Mouse (Mus musculus) gastrocnemius, adult 18-20 months (tissue): ENCODE measurements around the gene Sgcd. TPM values are rescaled to one million over a fixed set of nuclear protein-coding genes. Genes with fewer than 3 reads are reported as not detected.
A peak's percentile ranks its signal among the peaks of the same experiment; 100 is the strongest.

Source experiments
- DNase-seq: peaks from one replicate; pipeline ENCODE4 v3.0.0; 2021; ENCODE audit warnings: low spot score
- total RNA-seq, 2 experiments: library from RNA; stranded (reverse); gene quantifications; 2 replicates each; pipeline ENCODE4 v1.2.3; 2021

Gene Sgcd
- total RNA-seq, 2 experiments from 2014 or later = 63.1 to 75.4 TPM

DNA sequence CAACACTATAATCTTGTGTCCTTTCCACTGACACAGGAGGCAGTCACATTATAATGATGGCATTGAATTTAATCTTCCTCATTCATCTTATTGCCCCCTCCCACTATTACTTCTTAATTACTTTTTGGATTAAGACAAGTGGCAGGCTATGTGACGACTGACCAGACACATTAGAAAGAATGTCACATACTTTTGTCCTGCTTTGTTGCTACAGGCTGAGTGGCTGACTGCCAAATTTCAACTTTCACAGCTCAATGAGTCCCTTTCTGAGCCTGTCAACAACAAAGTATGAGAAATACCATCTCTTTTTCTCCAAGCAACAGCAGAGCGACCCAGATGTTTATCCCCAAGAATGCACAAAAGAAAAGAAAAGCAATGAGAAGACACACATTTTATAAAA is 970.6 kb downstream of the Sgcd start:
- DNase-seq = no peak

DNA sequence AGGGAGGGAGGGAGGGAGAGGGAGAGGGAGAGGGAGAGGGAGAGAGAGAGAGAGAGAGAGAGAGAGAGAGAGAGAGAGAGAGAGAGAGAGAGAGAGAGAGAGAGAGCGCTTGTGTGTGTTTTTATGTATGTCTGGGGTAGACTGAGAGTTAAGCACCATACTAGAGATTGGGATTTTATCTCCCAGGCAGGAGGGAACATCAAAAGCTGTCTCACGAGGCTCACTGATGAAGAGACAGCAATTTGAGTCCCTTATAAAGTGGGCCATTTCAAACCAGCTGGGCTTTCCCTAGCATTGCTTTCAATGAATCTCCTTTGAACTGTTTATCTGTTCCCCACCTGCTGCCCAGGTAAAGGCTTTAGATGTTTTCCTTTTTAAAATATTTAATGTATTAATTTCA is 973.1 kb downstream of the Sgcd start:
- no peak for DNase-seq

DNA sequence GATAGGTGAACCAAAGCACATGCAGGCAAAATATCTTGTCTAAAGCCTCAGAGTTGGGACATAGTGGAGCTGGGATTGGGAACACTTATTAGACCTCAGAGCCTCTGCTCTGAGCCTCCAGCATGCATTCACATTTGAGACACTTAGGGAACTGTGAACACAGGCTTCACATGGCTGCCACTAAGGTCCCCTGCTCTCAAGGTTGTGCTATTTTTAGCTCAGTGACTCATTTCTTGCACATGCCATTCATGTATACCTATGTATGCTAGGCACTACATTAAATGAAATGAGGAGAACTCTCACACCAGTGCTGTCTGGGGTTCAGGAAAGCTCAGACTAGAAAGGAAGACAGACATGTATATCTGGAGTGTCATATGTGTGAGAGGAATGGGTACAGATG is 974.5 kb downstream of the Sgcd start:
- DNase-seq = no peak

DNA sequence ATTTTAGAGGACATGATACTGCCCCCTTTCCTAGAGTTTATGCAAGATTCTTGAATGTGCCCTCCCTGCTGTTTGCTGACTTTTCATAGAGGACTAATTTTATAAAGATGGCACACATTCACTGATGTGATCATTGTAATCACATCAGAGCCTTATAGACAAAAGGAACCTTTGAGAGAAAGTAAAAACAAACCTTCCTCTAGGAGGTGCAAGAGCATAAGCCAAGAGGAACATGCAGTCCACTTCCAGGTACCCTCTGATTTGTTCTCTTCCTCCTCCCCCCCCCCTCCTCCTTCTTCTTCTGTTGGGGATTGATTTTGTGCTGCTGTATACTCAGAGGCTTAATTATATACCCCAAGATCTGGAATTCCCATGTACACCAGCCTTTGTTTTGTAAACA is 978.6 kb downstream of the Sgcd start:
- no peak for DNase-seq

DNA sequence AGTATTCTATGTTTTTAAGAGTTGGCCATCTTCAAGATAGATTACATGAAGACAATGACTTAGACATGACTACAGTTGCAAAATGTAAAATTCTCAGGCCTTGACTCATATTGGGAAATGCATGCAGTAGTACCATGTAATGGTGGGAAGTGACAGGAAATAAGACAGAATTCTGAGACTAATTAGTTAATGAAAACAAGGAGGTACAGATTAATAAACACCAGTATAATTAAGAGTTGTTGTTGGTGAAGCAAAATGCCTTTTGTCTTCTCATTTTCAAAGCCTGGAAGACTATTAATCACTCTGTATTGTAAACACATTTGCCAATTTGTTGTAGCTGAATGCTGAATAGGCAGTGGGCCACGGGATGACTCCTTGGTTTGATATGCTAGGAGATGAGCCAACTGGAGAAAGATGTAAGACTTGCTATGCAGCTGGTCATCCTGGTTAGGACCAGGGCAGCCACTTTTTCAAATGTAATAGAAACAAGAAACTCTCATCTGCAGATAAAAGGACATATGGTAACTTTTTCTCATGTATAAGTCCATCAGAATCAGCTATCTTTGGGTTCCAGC is 983.4 kb downstream of the Sgcd start:
- peak; percentile 10 for DNase-seq

DNA sequence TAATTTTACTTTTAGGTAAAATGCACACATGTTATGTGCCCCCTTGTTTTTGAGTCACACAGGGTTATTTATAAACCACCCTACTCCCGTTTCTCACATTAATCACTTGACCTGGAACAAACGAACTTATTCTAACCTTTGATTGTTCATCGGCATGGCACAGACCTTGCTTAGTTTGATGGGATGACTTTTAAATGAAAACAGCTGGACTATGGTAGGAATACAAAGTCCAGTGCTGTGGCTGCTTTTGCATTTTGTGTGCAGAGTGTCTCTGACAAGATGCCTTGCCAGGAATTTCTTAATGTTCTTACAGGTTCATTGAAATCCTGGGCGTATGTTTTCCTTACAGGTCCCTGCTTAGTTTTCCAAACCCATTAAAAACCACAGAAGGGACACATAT is 1049.5 kb downstream of the Sgcd start:
- DNase-seq = no peak

DNA sequence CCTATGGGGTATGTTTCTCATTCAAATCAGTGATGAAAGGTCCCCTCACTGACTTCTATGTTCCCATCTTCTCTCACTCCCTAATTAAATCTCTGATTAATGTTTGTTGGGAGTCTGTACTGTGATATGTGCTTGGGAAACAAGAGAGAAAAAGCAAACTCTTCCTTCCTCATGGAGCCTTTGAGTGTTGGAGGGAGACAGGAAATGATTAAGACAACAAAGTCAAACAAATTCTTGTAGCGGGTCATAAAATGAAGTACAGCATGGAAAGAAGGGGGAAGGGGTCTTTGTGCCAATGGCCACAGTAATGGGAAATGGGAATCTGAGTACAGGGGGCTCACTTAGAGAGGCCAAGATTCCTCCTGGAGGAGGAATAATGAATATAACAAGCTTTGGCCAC is 1063.8 kb downstream of the Sgcd start:
- no peak for DNase-seq

DNA sequence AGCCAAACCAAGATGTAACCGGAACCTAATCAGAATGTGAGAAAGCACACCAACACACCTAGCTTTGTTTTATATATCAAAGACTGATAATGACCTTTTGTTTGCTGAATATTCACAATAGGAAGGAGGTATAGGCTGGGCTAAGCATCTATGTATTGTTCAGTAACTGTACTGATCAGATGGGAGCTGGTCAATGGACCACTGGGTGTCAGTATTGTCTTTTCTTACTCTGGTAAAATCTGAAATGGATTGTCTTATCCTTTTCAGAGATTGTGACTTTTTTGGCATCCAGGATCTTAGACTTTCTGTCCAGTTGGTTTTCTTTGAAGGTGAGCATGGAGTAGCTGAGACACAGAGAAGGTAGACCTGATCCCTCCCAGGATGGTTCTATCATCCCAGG is 1068.5 kb downstream of the Sgcd start:
- DNase-seq = no peak

DNA sequence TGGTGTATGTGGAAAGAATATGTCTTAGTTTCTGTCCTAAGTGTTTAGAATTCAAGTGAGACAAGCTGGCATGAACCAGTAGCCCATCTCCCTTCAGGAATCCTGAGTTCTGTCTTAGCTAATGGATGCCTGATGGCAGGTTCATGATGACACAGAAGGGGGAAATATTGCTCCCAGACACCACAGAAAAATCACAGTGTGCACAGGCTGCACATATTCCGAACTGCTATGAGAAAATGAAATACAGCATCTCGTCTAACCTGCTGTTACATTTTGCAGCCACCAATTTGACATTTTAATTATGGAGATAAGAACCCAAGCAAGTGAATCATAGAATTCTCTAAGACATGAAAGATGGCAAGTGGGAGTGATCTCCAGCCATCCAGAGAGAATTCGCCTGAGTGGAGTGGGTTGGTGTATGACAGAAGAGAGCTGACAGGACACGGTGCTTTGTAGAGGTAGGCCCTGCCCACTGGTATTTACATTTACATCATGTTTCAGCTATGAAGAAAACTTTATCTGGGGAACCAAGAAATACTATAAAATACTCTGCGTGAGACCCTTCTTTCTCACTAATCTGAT is 1076.0 kb downstream of the Sgcd start:
- DNase-seq = no peak

DNA sequence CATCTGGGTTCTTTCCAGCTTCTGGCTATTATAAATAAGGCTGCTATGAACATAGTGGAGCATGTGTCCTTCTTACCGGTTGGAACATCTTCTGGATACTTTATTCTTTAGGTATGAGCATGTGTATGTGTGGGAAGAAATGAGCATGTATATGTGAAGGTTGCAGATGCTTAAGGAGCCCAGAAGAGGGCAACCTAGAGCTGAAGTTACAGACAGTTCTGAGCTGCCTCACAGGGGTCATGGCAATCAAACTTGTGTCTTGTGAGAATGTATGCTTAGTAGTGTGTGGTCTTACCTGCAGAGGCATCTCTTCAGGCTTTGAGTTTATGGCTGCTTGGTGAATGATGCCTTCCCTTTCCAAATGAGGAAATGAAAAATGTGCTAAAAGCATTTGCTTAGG is 1084.5 kb downstream of the Sgcd start:
- no peak for DNase-seq

DNA sequence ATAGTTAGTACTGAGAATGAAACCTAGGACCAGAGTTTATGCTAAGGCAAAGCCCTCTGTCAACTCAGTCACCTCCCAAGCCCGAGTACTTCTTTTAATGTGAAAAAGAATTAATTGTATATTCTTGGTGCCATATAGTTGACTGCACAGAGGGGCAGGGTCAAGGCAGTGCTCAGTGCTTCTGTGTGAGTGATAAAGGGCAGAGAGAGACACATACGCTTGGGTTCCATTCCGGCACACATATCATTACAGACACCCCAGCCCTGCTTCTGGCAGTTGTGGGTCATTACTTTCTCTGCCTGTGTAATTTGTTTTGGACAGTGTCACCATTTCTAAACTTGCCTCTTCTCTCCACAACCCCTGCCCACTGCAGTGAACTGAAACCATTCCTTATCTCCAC is 1099.7 kb downstream of the Sgcd start:
- DNase-seq = no peak

DNA sequence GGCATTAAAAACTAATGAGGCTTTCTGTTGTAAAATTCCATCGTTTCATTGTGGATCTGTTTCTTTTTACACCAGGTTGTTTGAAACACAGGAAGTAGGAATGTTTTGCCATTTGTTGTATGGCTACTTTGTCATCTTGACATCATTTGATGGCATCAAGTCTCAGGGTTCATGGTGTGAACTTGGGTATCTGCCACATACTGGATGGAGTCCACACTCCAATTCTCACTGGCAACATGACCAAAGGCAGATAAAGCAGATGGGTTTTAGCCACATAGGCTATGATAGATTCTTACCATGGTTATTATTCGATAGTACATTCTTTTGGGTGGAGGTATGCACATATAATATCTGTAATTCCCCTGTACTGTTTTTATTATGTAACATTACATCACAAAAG is 1106.3 kb downstream of the Sgcd start:
- no peak for DNase-seq

DNA sequence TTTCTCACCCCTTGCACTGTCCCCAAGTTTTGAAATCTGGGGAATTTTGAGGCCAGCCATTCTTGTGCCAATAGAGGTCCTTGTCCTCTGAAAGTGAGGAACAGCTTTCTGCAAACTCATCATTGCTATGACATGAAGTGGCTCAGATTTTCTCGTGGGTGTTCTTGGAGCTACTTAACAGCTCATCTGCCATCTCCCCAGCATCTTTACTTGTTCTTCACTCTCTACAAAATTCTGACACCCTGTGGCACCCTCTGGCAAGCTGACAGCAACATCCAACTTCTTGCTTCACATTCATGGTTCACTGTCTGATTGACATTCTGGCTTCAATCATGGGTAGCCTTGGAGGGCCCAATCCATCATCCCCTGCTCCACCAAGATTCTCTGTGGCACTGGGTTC is 1113.0 kb downstream of the Sgcd start:
- DNase-seq = no peak

DNA sequence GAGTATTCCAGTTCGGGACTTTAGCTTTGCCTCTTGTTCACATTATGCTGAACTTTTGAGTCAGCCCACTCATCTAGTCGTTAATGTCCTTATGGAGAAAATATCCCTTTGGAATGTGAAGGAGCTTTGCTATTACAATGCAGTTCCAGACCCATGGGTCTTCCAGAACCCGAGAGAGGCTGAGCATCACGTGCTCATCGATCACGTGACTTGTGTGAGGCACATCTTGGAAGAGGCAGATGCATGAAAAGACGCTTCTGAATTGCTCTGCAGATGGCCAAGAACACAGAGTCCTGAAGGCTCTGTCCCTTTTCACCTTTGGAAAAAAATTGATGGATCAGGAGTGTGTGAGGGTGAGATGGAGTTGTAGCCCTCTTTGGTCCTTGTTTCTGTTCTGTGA is 1120.2 kb downstream of the Sgcd start:
- no peak for DNase-seq

DNA sequence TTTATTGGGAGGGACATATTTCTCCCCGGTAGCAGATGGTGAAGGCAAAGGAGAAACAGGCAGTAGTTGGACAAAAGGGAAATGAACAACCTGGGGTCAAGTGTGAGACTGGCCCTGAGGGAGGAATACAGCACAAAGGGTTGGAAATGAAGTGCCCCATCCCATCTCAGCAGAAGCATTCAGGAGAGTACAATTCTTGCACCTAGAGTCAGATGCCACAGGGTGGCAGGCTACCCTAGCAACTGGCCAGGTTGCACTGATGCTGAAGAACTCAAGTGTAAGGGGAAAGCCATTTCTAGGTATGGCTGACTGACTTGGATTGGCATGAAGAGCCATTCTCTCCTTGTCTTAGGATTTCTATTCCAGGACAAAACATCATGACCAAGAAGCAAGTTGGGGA is 1124.0 kb downstream of the Sgcd start:
- no peak for DNase-seq

DNA sequence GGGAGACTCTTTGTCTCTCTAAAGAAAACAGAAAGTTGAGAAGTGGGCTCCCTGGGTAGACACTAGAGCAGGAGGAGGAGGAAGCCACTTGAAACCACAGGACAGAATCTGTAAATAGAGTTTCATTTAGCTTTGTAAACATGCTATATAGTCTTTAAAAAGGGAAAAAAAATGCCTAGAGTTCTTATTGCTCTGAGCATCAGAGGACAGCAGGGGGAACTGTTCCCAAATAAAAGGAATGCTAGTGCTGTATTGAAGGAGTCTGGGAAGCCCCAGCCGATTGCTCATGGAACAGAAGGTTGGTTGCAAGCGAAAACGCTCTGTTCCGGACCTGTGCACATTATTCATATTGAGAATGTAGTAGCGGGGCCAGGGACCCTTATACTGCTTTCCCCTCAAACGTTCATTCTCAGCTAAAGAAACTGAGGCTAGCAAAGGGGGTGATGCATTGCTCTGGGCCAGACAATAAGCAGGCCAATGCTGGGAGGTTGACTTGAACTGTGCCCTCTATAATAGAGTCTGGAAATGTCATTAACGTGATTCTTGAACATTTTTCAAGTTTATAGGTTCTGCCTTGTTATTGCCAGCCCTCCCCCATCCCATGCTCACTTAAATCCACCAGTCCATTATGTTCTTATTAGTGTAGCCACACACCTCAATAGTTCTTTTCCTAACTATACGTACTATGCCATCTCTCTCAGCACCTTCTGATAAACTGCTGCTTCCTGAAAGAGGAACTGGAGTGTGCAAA is 1140.4 kb downstream of the Sgcd start:
- no peak for DNase-seq

DNA sequence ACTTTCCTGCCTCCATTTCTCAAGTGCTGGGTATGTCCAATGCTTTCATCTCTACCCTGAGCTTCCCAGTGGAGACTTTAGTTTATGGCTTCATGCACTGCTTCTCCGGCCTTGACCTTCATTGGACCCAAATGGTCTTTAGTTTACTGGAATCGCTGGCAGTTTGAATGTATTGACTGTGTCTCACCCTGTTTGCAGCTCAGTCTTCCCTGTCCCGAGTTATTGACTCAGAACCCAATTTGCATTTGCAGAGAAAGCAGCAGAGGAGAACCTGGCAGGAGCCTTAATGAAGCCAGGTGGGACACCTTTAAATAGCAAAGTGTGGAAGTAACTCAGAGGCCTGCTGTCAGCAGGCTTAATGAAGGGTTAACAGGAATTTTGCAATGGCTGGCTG is 1140.9 kb downstream of the Sgcd start:
- no peak for DNase-seq

DNA sequence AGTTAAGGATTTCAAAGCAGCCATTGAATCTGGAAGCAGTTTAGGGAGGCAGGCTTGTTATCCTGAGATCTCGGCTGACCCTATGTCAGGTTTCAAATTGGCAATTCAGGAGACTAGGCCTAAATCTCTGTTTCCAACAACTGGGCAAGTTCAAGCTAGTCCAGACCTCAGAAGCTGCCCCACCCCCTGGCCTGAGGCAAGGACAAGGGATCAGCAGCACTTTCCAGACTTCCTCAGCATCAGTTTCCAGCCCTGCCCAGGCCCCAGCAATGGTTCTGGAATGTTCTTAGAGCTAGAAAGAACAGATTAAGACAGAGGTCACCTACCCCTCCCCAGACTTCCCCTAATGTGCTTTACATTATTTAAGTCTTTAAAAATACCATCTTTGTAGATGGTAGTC is 1142.1 kb downstream of the Sgcd start:
- no peak for DNase-seq
